Mouse (Mus musculus) cerebellum, postnatal 25 days (tissue): ENCODE data around the gene Hsp90ab1.
A peak's percentile ranks its signal among the peaks of the same experiment; 100 is the strongest.

Experiments used
- DNase-seq, 2 experiments: peaks; one replicate each; pipeline ENCODE4 v3.0.0; 2021; ENCODE audit warnings: mixed read lengths in 2 of 2

Gene Hsp90ab1

GRCm38 (mm10) chr17:45595736-45596390 is 22.8 kb upstream of the Hsp90ab1 start:
- peak in 1 of 2 experiments; percentile 56 for DNase-seq

- peak; percentile 80 to 85 for DNase-seq
These were observed 22.0 kb upstream of the Hsp90ab1 start for GRCm38 (mm10) chr17:45594881-45595735.

GRCm38 (mm10) chr17:45594195-45594594 is 21.1 kb upstream of the Hsp90ab1 start:
- DNase-seq = no peak

- DNase-seq = no peak
These were observed 20.4 kb upstream of the Hsp90ab1 start for GRCm38 (mm10) chr17:45593479-45593878.

GRCm38 (mm10) chr17:45592606-45593431 is 19.7 kb upstream of the Hsp90ab1 start:
- DNase-seq = no peak

GRCm38 (mm10) chr17:45591701-45592605 is 18.9 kb upstream of the Hsp90ab1 start:
- peak in 1 of 2 experiments; percentile 64 for DNase-seq

- DNase-seq = peak in 1 of 2 experiments; percentile 11
These were observed 17.3 kb upstream of the Hsp90ab1 start for GRCm38 (mm10) chr17:45590410-45590809.

GRCm38 (mm10) chr17:45589844-45590243 is 16.8 kb upstream of the Hsp90ab1 start:
- peak; percentile 7 to 14 for DNase-seq

GRCm38 (mm10) chr17:45589236-45589635 is 16.2 kb upstream of the Hsp90ab1 start:
- peak; percentile 49 to 66 for DNase-seq

GRCm38 (mm10) chr17:45588370-45588769 is 15.3 kb upstream of the Hsp90ab1 start:
- no peak for DNase-seq

GRCm38 (mm10) chr17:45586449-45586837 is 13.4 kb upstream of the Hsp90ab1 start:
- DNase-seq = peak; percentile 31 to 49

GRCm38 (mm10) chr17:45585725-45586448 is 12.8 kb upstream of the Hsp90ab1 start:
- DNase-seq = peak in 1 of 2 experiments; percentile 14

- DNase-seq = peak; percentile 84 to 87
These were observed 12.0 kb upstream of the Hsp90ab1 start for GRCm38 (mm10) chr17:45584939-45585678.

GRCm38 (mm10) chr17:45584096-45584896 is 11.2 kb upstream of the Hsp90ab1 start:
- DNase-seq = peak; percentile 77 to 84

- no peak for DNase-seq
These were observed 9.8 kb upstream of the Hsp90ab1 start for GRCm38 (mm10) chr17:45582715-45583355.

GRCm38 (mm10) chr17:45582188-45582587 is 9.1 kb upstream of the Hsp90ab1 start:
- DNase-seq = no peak

GRCm38 (mm10) chr17:45581567-45581983 is 8.5 kb upstream of the Hsp90ab1 start:
- DNase-seq = peak; percentile 79 to 82

GRCm38 (mm10) chr17:45580958-45581477 is 7.9 kb upstream of the Hsp90ab1 start:
- no peak for DNase-seq

- no peak for DNase-seq
These were observed 6.5 kb upstream of the Hsp90ab1 start for GRCm38 (mm10) chr17:45579554-45579953.
